Mouse (Mus musculus) neural tube, embryonic 13.5 days (tissue): ENCODE data around the gene Camk2n1. TPM values are rescaled to one million over a fixed set of nuclear protein-coding genes. Genes with fewer than 3 reads are reported as not detected.
"Not testable (repeated sequence)": the region's sequence is repeated elsewhere in the genome, so short reads cannot be mapped to it uniquely, and the experiment has no call there.

Experiments used
- ATAC-seq: fragments of 200-750 bp; cut with Nextera tagmentation; 2 replicates; pipeline ENCODE4 v1.8.0; 2017; ENCODE audit warnings: low read depth, mild to moderate bottlenecking, moderate TSS enrichment, moderate library complexity
- H3K27ac ChIP-seq: fragments of 300-500 bp; sonication (generic); replicated peaks from 2 replicates; pipeline ENCODE4 v1.5.1; 2015; ENCODE audit warnings: moderate library complexity, mild to moderate bottlenecking, inconsistent platforms
- H3K27me3 ChIP-seq: fragments of 300-500 bp; sonication (generic); 2 replicates; pipeline ENCODE4 v1.6.1; 2015; ENCODE audit warnings: mild to moderate bottlenecking, inconsistent platforms
- H3K36me3 ChIP-seq: fragments of 300-500 bp; sonication (generic); 2 replicates; pipeline ENCODE4 v1.6.1; 2015; ENCODE audit warnings: mild to moderate bottlenecking, inconsistent platforms
- H3K4me1 ChIP-seq: fragments of 300-500 bp; sonication (generic); replicated peaks from 2 replicates; pipeline ENCODE4 v1.6.1; 2015; ENCODE audit warnings: inconsistent platforms
- H3K4me2 ChIP-seq: fragments of 300-500 bp; sonication (generic); 2 replicates; pipeline ENCODE4 v1.6.1; 2015; ENCODE audit warnings: inconsistent platforms, mild to moderate bottlenecking, moderate library complexity
- H3K4me3 ChIP-seq: fragments of 300-500 bp; sonication (generic); 2 replicates; pipeline ENCODE4 v1.5.1; 2015; ENCODE audit warnings: mild to moderate bottlenecking, inconsistent platforms
- H3K9ac ChIP-seq: fragments of 300-500 bp; sonication (generic); 2 replicates; pipeline ENCODE4 v1.6.1; 2015; ENCODE audit warnings: moderate library complexity, mild to moderate bottlenecking, inconsistent platforms
- H3K9me3 ChIP-seq: fragments of 300-500 bp; sonication (generic); 2 replicates; pipeline ENCODE4 v1.6.1; 2016; ENCODE audit warnings: inconsistent platforms
- WGBS: fragments of 180-500 bp; shearing (Covaris S2); methylation state at CpG from one replicate; pipeline ENCODE4 v1.1.7; 2015; 5-methylcytosine and 5-hydroxymethylcytosine counted together
- polyA plus RNA-seq: library from polyadenylated mRNA; unstranded; fragments of >200 nt; fragmentation: Nextera tagmentation; extraction: Ambion mirVana; gene quantifications from 2 replicates; pipeline ENCODE4 v1.2.1, GENCODE M21; 2015

The Camk2n1 gene
- polyA plus RNA-seq, 1 experiment from 2014 or later: 15.3 TPM

GRCm38 (mm10) chr4:138425604-138426003 lies 28.5 kb upstream of the Camk2n1 start:
- not testable (repeated sequence) for H3K4me2 ChIP-seq, H3K27ac ChIP-seq, H3K4me3 ChIP-seq, H3K4me1 ChIP-seq, ATAC-seq, H3K27me3 ChIP-seq, H3K9me3 ChIP-seq, H3K36me3 ChIP-seq, H3K9ac ChIP-seq
- WGBS: 93% methylated on average over 14 of the region's 14 CpGs

DNA sequence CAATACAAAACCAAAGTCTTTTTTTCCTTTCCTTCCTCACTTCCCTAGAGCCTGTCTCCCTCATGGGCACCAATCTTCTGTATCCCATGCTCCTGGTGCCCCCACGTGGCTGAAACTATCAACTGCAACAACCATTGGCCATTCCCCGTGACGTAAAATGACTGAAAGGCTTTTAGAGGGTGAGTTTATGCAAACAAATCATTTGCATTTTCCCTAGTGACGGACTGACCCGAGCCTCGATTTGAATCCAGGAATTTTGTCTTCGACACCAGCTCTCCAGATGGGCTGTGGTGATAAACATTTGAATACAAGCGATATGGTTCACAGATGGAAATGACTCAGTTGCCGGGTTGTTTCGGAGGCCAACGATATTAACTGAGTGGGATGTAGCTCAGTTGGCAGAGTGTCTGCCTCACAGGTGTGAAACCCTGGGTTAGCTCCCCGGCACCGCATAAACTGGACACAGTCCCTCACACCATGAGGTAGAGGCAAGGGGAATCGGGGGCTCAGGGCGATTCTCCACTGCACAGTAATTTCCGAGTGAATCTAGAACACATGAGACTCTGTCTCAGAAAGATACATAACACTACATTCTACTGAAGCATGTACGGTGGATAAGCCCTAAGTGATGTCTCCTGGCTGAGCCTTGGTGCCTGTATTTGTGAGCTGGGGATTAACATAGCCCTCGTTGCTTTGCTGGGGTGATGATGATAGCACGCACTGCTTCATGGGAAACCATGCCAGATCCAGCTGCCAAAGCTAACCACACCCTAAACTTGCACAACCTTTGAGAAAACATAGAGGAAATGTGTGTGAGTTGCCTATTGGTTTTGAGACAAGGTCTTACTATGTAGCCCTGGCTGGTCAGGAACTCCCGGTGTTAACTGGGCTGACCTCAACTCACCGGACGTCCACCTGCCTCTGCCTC lies 27.1 kb upstream of the Camk2n1 start:
- peaks cover 3% of the 10 kb centered on the region; the same call in 1 of the 2 replicates for H3K27me3 ChIP-seq
- no peak overlapping the region for H3K9ac ChIP-seq
- H3K4me2 ChIP-seq: peak overlapping the region; percentile 24; the same call in 1 of the 2 replicates
- H3K4me1 ChIP-seq: no peaks in the 10 kb centered on the region
- no peaks in the 10 kb centered on the region for H3K36me3 ChIP-seq
- no peak overlapping the region for H3K4me3 ChIP-seq
- no peaks in the 10 kb centered on the region for H3K9me3 ChIP-seq
- H3K27ac ChIP-seq: no peak overlapping the region
- WGBS: 42% methylated on average over 22 of the region's 22 CpGs
- no peak for ATAC-seq

GRCm38 (mm10) chr4:138429778-138430177 lies 24.3 kb upstream of the Camk2n1 start:
- H3K4me3 ChIP-seq: no peak overlapping the region
- peaks cover 12% of the 10 kb centered on the region; the same call in 1 of the 2 replicates for H3K27me3 ChIP-seq
- H3K4me2 ChIP-seq: no peak overlapping the region
- no peak overlapping the region for H3K9ac ChIP-seq
- ATAC-seq: no peak
- H3K4me1 ChIP-seq: peaks cover 6% of the 10 kb centered on the region; the same call in 1 of the 2 replicates
- H3K27ac ChIP-seq: no peak overlapping the region
- WGBS: 45% methylated on average over 3 of the region's 3 CpGs
- no peaks in the 10 kb centered on the region for H3K9me3 ChIP-seq
- H3K36me3 ChIP-seq: no peaks in the 10 kb centered on the region

DNA sequence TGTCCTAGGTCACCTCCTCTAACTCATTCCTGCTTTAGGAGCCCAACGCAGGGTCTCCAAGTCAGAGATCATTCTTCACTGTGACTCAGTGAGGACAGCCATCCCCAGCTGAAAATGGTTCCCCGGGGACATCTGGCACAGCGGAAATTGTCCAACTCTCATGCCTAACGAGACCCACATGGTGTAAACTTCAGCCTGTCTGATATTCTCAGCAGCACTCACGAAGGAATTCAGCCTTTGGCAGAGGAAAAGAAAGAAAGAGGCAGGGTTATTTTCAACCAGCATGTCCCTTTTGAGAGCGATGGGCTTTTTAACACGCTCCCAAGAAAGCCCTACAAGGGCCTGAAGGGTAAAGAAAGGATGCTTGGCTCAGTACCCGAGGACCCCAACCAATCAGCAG lies 22.8 kb upstream of the Camk2n1 start:
- H3K27me3 ChIP-seq: peaks cover 12% of the 10 kb centered on the region; the same call in 1 of the 2 replicates
- H3K9me3 ChIP-seq: no peaks in the 10 kb centered on the region
- H3K4me1 ChIP-seq: peaks cover 20% of the 10 kb centered on the region
- no peak overlapping the region for H3K4me2 ChIP-seq
- no peak overlapping the region for H3K4me3 ChIP-seq
- ATAC-seq: no peak
- peaks cover 2% of the 10 kb centered on the region; the same call in 1 of the 2 replicates for H3K36me3 ChIP-seq
- no peak overlapping the region for H3K27ac ChIP-seq
- H3K9ac ChIP-seq: no peak overlapping the region
- 57% methylated on average over 8 of the region's 8 CpGs for WGBS

- Histone ChIP-seq H3K4me3 (peak within 1 kb of the TSS; percentile 90), H3K36me3 (peaks cover 35% of the 10 kb centered on the region), H3K27me3 (peaks cover 12% of the 10 kb centered on the region; the same call in 1 of the 2 replicates), H3K27ac (peak within 1 kb of the TSS; percentile 89), H3K9ac (peak within 1 kb of the TSS; percentile 89), H3K4me2 (peak within 1 kb of the TSS; percentile 92), H3K9me3 (no peaks in the 10 kb centered on the region), H3K4me1 (peaks cover 20% of the 10 kb centered on the region)
- peak; percentile 93 for ATAC-seq
- WGBS: 2% methylated on average over 64 of the region's 64 CpGs
These were observed 19.5 kb upstream of the Camk2n1 start, which contains the start of gene Mul1 for GRCm38 (mm10) chr4:138434347-138435316. Gene Mul1 (plus strand): TSS chr4:138434671.

- Histone ChIP-seq H3K4me2 (no peak overlapping the region), H3K36me3 (peaks cover 68% of the 10 kb centered on the region), H3K27me3 (no peaks in the 10 kb centered on the region), H3K27ac (no peak overlapping the region), H3K9ac (no peak overlapping the region), H3K4me1 (peaks cover 11% of the 10 kb centered on the region), H3K9me3 (no peaks in the 10 kb centered on the region), H3K4me3 (no peak overlapping the region)
- WGBS: 73% methylated on average over 3 of the region's 3 CpGs
- no peak for ATAC-seq
These were observed 14.1 kb upstream of the Camk2n1 start for GRCm38 (mm10) chr4:138440062-138440461.

GRCm38 (mm10) chr4:138444941-138445340 lies 9.2 kb upstream of the Camk2n1 start:
- Histone ChIP-seq H3K9me3 (no peaks in the 10 kb centered on the region), H3K27me3 (no peaks in the 10 kb centered on the region), H3K36me3 (peaks cover 30% of the 10 kb centered on the region), H3K4me1 (peaks cover 27% of the 10 kb centered on the region), H3K4me3 (no peak overlapping the region), H3K9ac (no peak overlapping the region), H3K4me2 (no peak overlapping the region), H3K27ac (no peak overlapping the region)
- no peak for ATAC-seq
- 7% methylated on average over 5 of the region's 5 CpGs for WGBS

DNA sequence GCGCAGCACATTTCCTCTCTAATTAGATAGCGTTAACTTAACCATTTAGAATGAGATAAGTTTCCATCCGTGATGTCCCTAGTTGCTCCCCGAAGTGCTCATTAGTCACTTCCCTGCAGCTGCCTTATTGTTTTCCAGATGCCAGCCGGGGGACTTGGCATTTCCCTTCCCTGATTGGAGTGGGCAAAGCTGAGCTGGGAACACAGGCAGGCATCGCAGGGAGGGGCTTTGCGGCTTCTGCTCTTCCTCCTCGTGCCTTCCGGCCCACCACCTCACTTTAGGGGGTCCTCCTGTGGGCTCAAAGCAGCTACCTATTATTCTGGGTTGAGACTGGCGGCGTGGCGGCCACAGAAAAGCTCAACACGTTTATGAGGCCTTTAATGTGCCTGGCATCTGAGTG lies 7.1 kb upstream of the Camk2n1 start:
- Histone ChIP-seq H3K9me3 (no peaks in the 10 kb centered on the region), H3K9ac (peak overlapping the region; percentile 51), H3K4me3 (no peak overlapping the region), H3K4me2 (peak overlapping the region; percentile 20; the same call in 1 of the 2 replicates), H3K4me1 (peaks cover 27% of the 10 kb centered on the region), H3K36me3 (peaks cover 10% of the 10 kb centered on the region; the same call in 1 of the 2 replicates), H3K27ac (peak overlapping the region; percentile 88), H3K27me3 (no peaks in the 10 kb centered on the region)
- 15% methylated on average over 13 of the region's 13 CpGs for WGBS
- ATAC-seq: peak; percentile 70

- no peak overlapping the region for H3K4me3 ChIP-seq
- peak; percentile 80 for ATAC-seq
- peak overlapping the region; percentile 20; the same call in 1 of the 2 replicates for H3K4me2 ChIP-seq
- H3K4me1 ChIP-seq: peaks cover 30% of the 10 kb centered on the region
- H3K36me3 ChIP-seq: peaks cover 6% of the 10 kb centered on the region; the same call in 1 of the 2 replicates
- WGBS: under 1% methylated on average over 8 of the region's 8 CpGs
- no peaks in the 10 kb centered on the region; the same call in 1 of the 2 replicates for H3K27me3 ChIP-seq
- H3K9me3 ChIP-seq: no peaks in the 10 kb centered on the region
- peak overlapping the region; percentile 88 for H3K27ac ChIP-seq
- peak overlapping the region; percentile 58 for H3K9ac ChIP-seq
These were observed 6.7 kb upstream of the Camk2n1 start for GRCm38 (mm10) chr4:138447387-138447786.

- Histone ChIP-seq H3K9ac (peak overlapping the region; percentile 58), H3K9me3 (no peaks in the 10 kb centered on the region), H3K36me3 (peaks cover 1% of the 10 kb centered on the region; the same call in 1 of the 2 replicates), H3K4me1 (peaks cover 36% of the 10 kb centered on the region), H3K4me3 (no peak overlapping the region), H3K4me2 (0 out of 2 replicates have a peak overlapping the region, but pooled peaks have one; percentile 7), H3K27ac (peak overlapping the region; percentile 88), H3K27me3 (no peaks in the 10 kb centered on the region; the same call in 1 of the 2 replicates)
- 33% methylated on average over 15 of the region's 15 CpGs for WGBS
- ATAC-seq: no peak; the same call in 1 of the 2 replicates
These were observed 6.1 kb upstream of the Camk2n1 start for GRCm38 (mm10) chr4:138447827-138448602.
